Mouse (Mus musculus) midbrain, embryonic 14.5 days (tissue): Measurements from ENCODE around the gene Plbd2. TPM values are rescaled to one million over a fixed set of nuclear protein-coding genes. Genes with fewer than 3 reads are reported as not detected.

Experiments used
- ATAC-seq: fragments of 200-750 bp; cut with Nextera tagmentation; 2 replicates; pipeline ENCODE4 v1.8.0; 2017; ENCODE audit warnings: moderate number of reproducible peaks, moderate library complexity; ENCODE audit not compliant: low FRiP score, low TSS enrichment
- DNase-seq: peaks from one replicate; pipeline ENCODE4 v3.0.0-alpha.2; 2015
- H3K27ac ChIP-seq: fragments of 300-500 bp; sonication (generic); replicated peaks from 2 replicates; pipeline ENCODE4 v1.5.1; 2014; ENCODE audit warnings: mild to moderate bottlenecking, low read depth, low read length, moderate library complexity
- H3K27me3 ChIP-seq: fragments of 300-500 bp; sonication (generic); 2 replicates; pipeline ENCODE4 v1.6.1; 2014; ENCODE audit warnings: low read length, control low read depth, mixed read lengths; ENCODE audit not compliant: control insufficient read depth, insufficient read depth
- H3K36me3 ChIP-seq: fragments of 300-500 bp; sonication (generic); 2 replicates; pipeline ENCODE4 v1.6.1; 2014; ENCODE audit warnings: low read length, control low read depth; ENCODE audit not compliant: control insufficient read depth, insufficient read depth
- H3K4me1 ChIP-seq: fragments of 300-500 bp; sonication (generic); 2 replicates; pipeline ENCODE4 v1.6.1; 2014; ENCODE audit warnings: mild to moderate bottlenecking, antibody characterized with exemption, low read length, control low read depth; ENCODE audit not compliant: control insufficient read depth, insufficient read depth
- H3K4me2 ChIP-seq: fragments of 300-500 bp; sonication (generic); 2 replicates; pipeline ENCODE4 v1.6.1; 2014; ENCODE audit warnings: mild to moderate bottlenecking, low read length, moderate library complexity
- H3K4me3 ChIP-seq: fragments of 300-500 bp; sonication (generic); replicated peaks from 2 replicates; pipeline ENCODE4 v1.5.1; 2014; ENCODE audit warnings: low read depth, low read length
- H3K9ac ChIP-seq: fragments of 300-500 bp; sonication (generic); replicated peaks from 2 replicates; pipeline ENCODE4 v1.6.1; 2014; ENCODE audit warnings: mild to moderate bottlenecking, low read length, moderate library complexity
- H3K9me3 ChIP-seq: fragments of 300-500 bp; sonication (generic); 2 replicates; pipeline ENCODE4 v1.6.1; 2016; ENCODE audit warnings: low read length, control low read depth, mixed read lengths; ENCODE audit not compliant: control insufficient read depth
- WGBS: fragments of 180-500 bp; shearing (Covaris S2); extraction: QIAGEN DNeasy Blood & Tissue Kit; methylation state at CpG from one replicate; pipeline ENCODE4 v1.1.7; 2014; 5-methylcytosine and 5-hydroxymethylcytosine counted together
- polyA plus RNA-seq: library from polyadenylated mRNA; unstranded; fragments of >200 nt; fragmentation: Nextera tagmentation; extraction: Ambion mirVana; gene quantifications from 2 replicates; pipeline ENCODE4 v1.2.1, GENCODE M21; 2014

Plbd2 gene
- polyA plus RNA-seq, 1 experiment from 2014 or later: 26.1 TPM

- DNase-seq (no peak), ATAC-seq (no peak)
- no peak overlapping the region for H3K4me3 ChIP-seq
- H3K27ac ChIP-seq: no peak overlapping the region
- no peaks in the 10 kb centered on the region for H3K27me3 ChIP-seq
- 88% methylated on average over 8 of the region's 8 CpGs for WGBS
- H3K36me3 ChIP-seq: no peaks in the 10 kb centered on the region
- H3K9me3 ChIP-seq: no peaks in the 10 kb centered on the region
- H3K4me1 ChIP-seq: 0 out of 2 replicates have a peak, but pooled peaks cover 5% of the 10 kb centered on the region
- H3K9ac ChIP-seq: no peak overlapping the region
- H3K4me2 ChIP-seq: no peak overlapping the region
Observed at GRCm38 (mm10) chr5:120531631-120532030, 28.2 kb upstream of the Plbd2 start.

GRCm38 (mm10) chr5:120527296-120527964, 24.0 kb upstream of the Plbd2 start:
- Histone ChIP-seq H3K36me3 (no peaks in the 10 kb centered on the region), H3K27me3 (no peaks in the 10 kb centered on the region), H3K4me3 (no peak overlapping the region), H3K27ac (no peak overlapping the region), H3K9me3 (no peaks in the 10 kb centered on the region), H3K4me1 (no peaks in the 10 kb centered on the region), H3K4me2 (no peak overlapping the region), H3K9ac (no peak overlapping the region)
- ATAC-seq (no peak), DNase-seq (no peak)
- 93% methylated on average over 19 of the region's 20 CpGs for WGBS

GRCm38 (mm10) chr5:120526311-120526710, 22.9 kb upstream of the Plbd2 start:
- H3K9ac ChIP-seq: no peak overlapping the region
- no peaks in the 10 kb centered on the region for H3K9me3 ChIP-seq
- H3K27ac ChIP-seq: no peak overlapping the region
- 86% methylated on average over 11 of the region's 11 CpGs for WGBS
- ATAC-seq: no peak
- no peaks in the 10 kb centered on the region for H3K36me3 ChIP-seq
- H3K4me1 ChIP-seq: no peaks in the 10 kb centered on the region
- no peak overlapping the region for H3K4me3 ChIP-seq
- no peaks in the 10 kb centered on the region for H3K27me3 ChIP-seq
- DNase-seq: no peak
- no peak overlapping the region for H3K4me2 ChIP-seq

DNA sequence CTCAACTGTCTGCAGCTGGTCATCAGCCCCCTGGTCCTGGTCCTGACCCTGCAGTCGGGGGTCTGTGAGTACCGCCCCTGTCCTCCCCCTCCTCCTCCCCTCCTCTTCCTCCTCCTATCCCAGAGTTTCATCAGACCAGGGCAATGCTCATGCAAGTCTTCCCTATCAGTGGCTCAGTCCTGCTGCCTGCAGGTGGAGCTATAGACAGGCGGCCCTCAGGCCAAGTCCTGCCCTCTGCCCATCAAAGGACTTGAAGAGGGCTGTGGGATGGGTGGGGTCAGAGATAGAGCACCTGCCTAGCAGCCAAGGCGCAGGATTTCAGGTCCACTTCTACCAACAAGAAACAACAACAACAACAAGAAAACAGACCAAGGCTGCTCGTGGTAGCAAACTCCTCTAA, 22.3 kb upstream of the Plbd2 start:
- DNase-seq: no peak
- Histone ChIP-seq H3K9ac (no peak overlapping the region), H3K9me3 (no peaks in the 10 kb centered on the region), H3K4me3 (no peak overlapping the region), H3K4me2 (no peak overlapping the region), H3K36me3 (no peaks in the 10 kb centered on the region), H3K27me3 (no peaks in the 10 kb centered on the region), H3K27ac (no peak overlapping the region), H3K4me1 (no peaks in the 10 kb centered on the region)
- WGBS: 42% methylated on average over 5 of the region's 5 CpGs
- ATAC-seq: no peak

GRCm38 (mm10) chr5:120524736-120525135, 21.3 kb upstream of the Plbd2 start:
- ATAC-seq (no peak), DNase-seq (no peak)
- Histone ChIP-seq H3K27ac (no peak overlapping the region), H3K9ac (no peak overlapping the region), H3K36me3 (no peaks in the 10 kb centered on the region), H3K9me3 (no peaks in the 10 kb centered on the region), H3K4me3 (no peak overlapping the region), H3K4me2 (no peak overlapping the region), H3K4me1 (no peaks in the 10 kb centered on the region), H3K27me3 (no peaks in the 10 kb centered on the region)
- WGBS: 95% methylated on average over 2 of the region's 2 CpGs

GRCm38 (mm10) chr5:120522649-120523048, 19.2 kb upstream of the Plbd2 start:
- Histone ChIP-seq H3K9ac (no peak overlapping the region), H3K36me3 (no peaks in the 10 kb centered on the region), H3K4me1 (no peaks in the 10 kb centered on the region), H3K27me3 (no peaks in the 10 kb centered on the region), H3K4me2 (no peak overlapping the region), H3K4me3 (no peak overlapping the region), H3K9me3 (no peaks in the 10 kb centered on the region), H3K27ac (no peak overlapping the region)
- ATAC-seq (no peak), DNase-seq (no peak)
- 74% methylated on average over 3 of the region's 3 CpGs for WGBS

DNA sequence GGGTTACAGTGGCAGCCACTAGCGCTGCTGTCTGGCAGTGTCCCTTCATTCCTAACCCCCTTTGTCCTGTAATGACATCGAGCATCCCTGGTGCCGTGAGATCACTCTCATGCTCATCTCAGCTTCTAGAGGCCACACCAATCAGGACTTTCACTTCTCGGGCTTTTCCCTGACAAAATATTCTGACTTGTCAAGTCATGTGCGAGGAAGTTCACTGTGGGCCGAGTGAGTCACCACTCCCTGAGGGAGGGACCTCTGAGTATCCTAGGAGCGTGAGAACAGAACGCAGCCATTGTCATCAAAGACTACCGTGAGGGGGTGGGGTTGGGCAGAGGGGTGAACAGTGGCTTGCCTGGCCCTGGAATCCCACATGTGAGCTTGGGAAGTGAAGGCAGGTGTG, 14.1 kb upstream of the Plbd2 start:
- DNase-seq: no peak

DNA sequence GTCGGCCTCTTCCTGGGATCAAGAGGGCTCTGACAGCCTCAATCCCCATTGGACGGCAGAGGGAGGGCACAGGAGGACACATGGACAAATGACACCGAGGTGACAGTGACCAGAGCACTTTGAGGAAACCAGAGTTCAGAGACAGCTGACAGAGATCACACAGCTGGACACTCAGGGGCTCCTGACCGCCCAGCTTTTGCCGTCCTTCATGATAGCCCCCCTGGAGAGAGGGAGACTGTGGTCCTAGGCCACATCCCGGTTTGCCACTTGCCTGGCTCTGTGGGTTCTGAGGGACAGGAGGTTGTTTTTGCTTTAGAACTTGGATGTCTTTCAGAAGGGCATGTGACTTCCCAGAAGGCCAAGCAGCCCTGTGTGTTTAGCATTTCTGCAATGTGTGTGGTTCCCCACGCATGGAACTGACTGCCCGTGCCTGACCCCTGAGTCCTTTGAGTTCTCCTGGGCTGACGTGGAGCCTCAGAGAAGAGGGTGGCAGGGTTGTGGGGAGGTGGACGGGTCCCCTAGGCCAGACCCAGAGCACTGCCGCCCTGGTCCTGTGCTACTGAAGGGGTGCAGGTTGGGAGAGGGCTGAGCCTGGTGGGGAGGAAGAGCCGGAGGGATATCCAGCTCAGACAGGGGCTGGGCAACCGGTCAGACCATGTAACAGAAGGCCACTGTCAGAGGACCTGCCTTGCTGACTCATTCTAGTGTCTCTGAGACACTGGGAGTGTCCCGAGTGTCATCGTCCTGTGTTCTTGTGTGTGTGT, 13.0 kb upstream of the Plbd2 start:
- H3K4me1 ChIP-seq: peaks cover 5% of the 10 kb centered on the region; the same call in 1 of the 2 replicates
- no peak overlapping the region for H3K4me3 ChIP-seq
- H3K4me2 ChIP-seq: no peak overlapping the region
- H3K36me3 ChIP-seq: no peaks in the 10 kb centered on the region
- 67% methylated on average over 15 of the region's 15 CpGs for WGBS
- H3K9ac ChIP-seq: no peak overlapping the region
- DNase-seq (no peak), ATAC-seq (no peak)
- H3K9me3 ChIP-seq: no peaks in the 10 kb centered on the region
- no peaks in the 10 kb centered on the region; the same call in 1 of the 2 replicates for H3K27me3 ChIP-seq
- H3K27ac ChIP-seq: no peak overlapping the region

More for the DNA sequence above, 14.1 kb upstream of the Plbd2 start:
- H3K36me3 ChIP-seq: no peaks in the 10 kb centered on the region
- no peak overlapping the region for H3K27ac ChIP-seq
- no peaks in the 10 kb centered on the region for H3K9me3 ChIP-seq
- H3K9ac ChIP-seq: no peak overlapping the region
- H3K4me2 ChIP-seq: no peak overlapping the region
- WGBS: 50% methylated on average over 9 of the region's 9 CpGs
- no peak for ATAC-seq
- H3K4me1 ChIP-seq: peaks cover 3% of the 10 kb centered on the region; the same call in 1 of the 2 replicates
- H3K27me3 ChIP-seq: no peaks in the 10 kb centered on the region
- H3K4me3 ChIP-seq: no peak overlapping the region

- 69% methylated on average over 7 of the region's 7 CpGs for WGBS
Observed at GRCm38 (mm10) chr5:120515451-120515850, 12.0 kb upstream of the Plbd2 start.

More at GRCm38 (mm10) chr5:120515451-120515850, 12.0 kb upstream of the Plbd2 start:
- H3K4me3 ChIP-seq: no peak overlapping the region
- no peak overlapping the region for H3K9ac ChIP-seq
- H3K9me3 ChIP-seq: no peaks in the 10 kb centered on the region
- H3K27ac ChIP-seq: no peak overlapping the region
- ATAC-seq: no peak
- DNase-seq: no peak
- no peaks in the 10 kb centered on the region; the same call in 1 of the 2 replicates for H3K27me3 ChIP-seq
- H3K36me3 ChIP-seq: no peaks in the 10 kb centered on the region
- H3K4me1 ChIP-seq: peaks cover 8% of the 10 kb centered on the region; the same call in 1 of the 2 replicates
- H3K4me2 ChIP-seq: no peak overlapping the region
